Mouse (Mus musculus) CD8-positive naive resting alpha-beta T cell, adult 2 months (primary cell): ENCODE results near the gene Gm8882.
"Not testable (repeated sequence)": the region's sequence is repeated elsewhere in the genome, so short reads cannot be mapped to it uniquely, and the experiment has no call there.

Source experiments
- DNase-seq, 2 experiments: peaks; one replicate each; pipeline ENCODE4 v3.0.0; 2022; ENCODE audit warnings: low read depth in 2 of 2, low spot score in 2 of 2

Gene Gm8882

DNA sequence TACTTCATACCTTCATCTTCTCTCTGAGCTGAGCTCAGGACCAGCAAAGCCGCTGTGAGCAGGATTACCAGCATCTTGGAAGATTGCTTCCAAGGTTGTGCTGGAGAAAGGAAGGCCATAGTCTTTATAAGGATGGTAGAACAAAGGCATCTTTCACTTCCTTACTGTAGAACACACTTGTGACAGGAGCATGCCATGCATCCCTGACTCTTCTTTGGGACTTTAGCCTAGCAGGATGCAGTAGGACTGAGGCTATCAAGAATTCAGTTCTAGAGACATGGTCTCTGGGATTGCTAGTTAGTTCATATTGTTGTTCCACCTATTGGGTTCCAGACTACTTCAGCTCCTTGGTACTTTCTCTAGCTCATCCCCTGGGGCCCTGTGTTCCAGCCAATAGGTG, at the start of gene Gm8882:
Gene Gm8882 (minus strand): TSS at position 101 of the 400 bp plus-strand sequence.
- not testable (repeated sequence) for DNase-seq

DNA sequence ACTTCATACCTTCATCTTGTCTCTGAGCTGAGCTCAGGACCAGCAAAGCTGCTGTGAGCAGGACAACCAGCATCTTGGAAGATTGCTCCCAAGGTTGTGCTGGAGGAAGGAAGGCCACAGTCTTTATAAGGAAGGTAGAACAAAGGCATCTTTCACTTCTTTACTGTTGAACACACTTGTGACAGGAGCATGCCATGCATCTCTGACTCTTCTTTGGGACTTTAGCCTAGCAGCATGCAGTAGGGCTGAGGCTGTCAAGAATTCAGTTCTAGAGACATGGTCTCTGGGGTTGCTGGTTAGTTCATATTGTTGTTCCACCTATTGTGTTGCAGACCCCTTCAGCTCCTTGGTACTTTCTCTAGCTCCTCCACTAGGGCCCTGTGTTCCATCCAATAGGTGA, 49.3 kb downstream of the Gm8882 start, which contains the start of gene Prpmp5:
Gene Prpmp5 (minus strand): TSS at position 101 of the 400 bp plus-strand sequence.
- not testable (repeated sequence) for DNase-seq
